Mouse (Mus musculus) subcutaneous adipose tissue, adult 2 months (tissue): ENCODE results near the gene Ifitm10. TPM values are rescaled to one million over a fixed set of nuclear protein-coding genes. Genes with fewer than 3 reads are reported as not detected.

Experiments used
- polyA plus RNA-seq: library from polyadenylated mRNA; depleted of rRNA; stranded (reverse); fragments of >200 nt; gene quantifications from 2 replicates; pipeline ENCODE4 v1.2.3, GENCODE M21; 2012; ENCODE audit warnings: low replicate concordance; rRNA removed

The Ifitm10 gene
- 3.4 and 6.1 TPM in 2 replicates for polyA plus RNA-seq

GRCm38 (mm10) chr7:142373641-142374412 is at the start of gene Ifitm10:
Gene Ifitm10, minus strand, starts transcription at chr7:142373753.

GRCm38 (mm10) chr7:142387419-142388148 is 14.0 kb upstream of the Ifitm10 start, which contains the start of gene Ctsd:
Gene Ctsd, minus strand, starts transcription at chr7:142388038.

GRCm38 (mm10) chr7:142382567-142382966 is 9.0 kb upstream of the Ifitm10 start, which contains the start of gene Gm49369:
Gene Gm49369, minus strand, starts transcription at chr7:142382667.

GRCm38 (mm10) chr7:142303249-142303648 is 70.3 kb downstream of the Ifitm10 start, which contains the start of gene Krtap5-4:
Gene Krtap5-4, plus strand, starts transcription at chr7:142303549.

GRCm38 (mm10) chr7:142297018-142297417 is 76.5 kb downstream of the Ifitm10 start, which contains the start of gene Krtap5-1:
Gene Krtap5-1, minus strand, starts transcription at chr7:142297118.

Other genes starting within 250 kb of the Ifitm10 start
- gene Gm39115, start 237.7 kb downstream of the Ifitm10 start, polyA plus RNA-seq = not detected in 2 replicates
- not detected in 2 replicates for gene Gm45337, start 229.1 kb downstream of the Ifitm10 start, polyA plus RNA-seq
- gene Gm29735, start 216.6 kb downstream of the Ifitm10 start, polyA plus RNA-seq = not detected in 2 replicates
- not detected in 2 replicates for gene Gm4553, start 208.0 kb downstream of the Ifitm10 start, polyA plus RNA-seq
- not detected in 2 replicates for gene Krtap5-2, start 197.7 kb downstream of the Ifitm10 start, polyA plus RNA-seq
- gene Gm10153, start 183.4 kb downstream of the Ifitm10 start, polyA plus RNA-seq = not detected in 2 replicates
- not detected in 2 replicates for gene Krtap5-3, start 172.4 kb downstream of the Ifitm10 start, polyA plus RNA-seq
- gene Gm7579, start 161.9 kb downstream of the Ifitm10 start, polyA plus RNA-seq = not detected in 2 replicates
- gene Krtap5-5, start 143.8 kb downstream of the Ifitm10 start, polyA plus RNA-seq = not detected in 2 replicates
- not detected in 2 replicates for gene Gm40460, start 132.7 kb downstream of the Ifitm10 start, polyA plus RNA-seq
- not detected in 2 replicates for gene Gm2431, start 115.4 kb downstream of the Ifitm10 start, polyA plus RNA-seq
- not detected in 2 replicates for gene Gm4559, start 99.4 kb downstream of the Ifitm10 start, polyA plus RNA-seq
- gene Krtap5-1, start 76.6 kb downstream of the Ifitm10 start, polyA plus RNA-seq = not detected in 2 replicates
- gene Krtap5-4, start 70.2 kb downstream of the Ifitm10 start, polyA plus RNA-seq = not detected in 2 replicates
- gene Gm49369, start 8.9 kb upstream of the Ifitm10 start, polyA plus RNA-seq = 1.5 and 1.8 TPM in 2 replicates
- gene Ctsd, start 14.3 kb upstream of the Ifitm10 start, polyA plus RNA-seq = 2,649 and 4,302 TPM in 2 replicates
- 11.9 TPM in 1 of 2 replicates, not detected in the other for gene Syt8, start 61.1 kb upstream of the Ifitm10 start, polyA plus RNA-seq
- 0.60 and 31.9 TPM in 2 replicates for gene Tnni2, start 68.1 kb upstream of the Ifitm10 start, polyA plus RNA-seq
- gene Lsp1, start 87.1 kb upstream of the Ifitm10 start, polyA plus RNA-seq = 237 and 1,012 TPM in 2 replicates
- 0.37 and 6.9 TPM in 2 replicates for gene Tnnt3, start 125.1 kb upstream of the Ifitm10 start, polyA plus RNA-seq
- 15.2 and 29.9 TPM in 2 replicates for gene Mrpl23, start 158.9 kb upstream of the Ifitm10 start, polyA plus RNA-seq